Mouse (Mus musculus) adrenal gland, adult 8-10 months (tissue): Measurements from ENCODE around the gene Frmd8. TPM values are rescaled to one million over a fixed set of nuclear protein-coding genes. Genes with fewer than 3 reads are reported as not detected.
"Not testable (repeated sequence)": the region's sequence is repeated elsewhere in the genome, so short reads cannot be mapped to it uniquely, and the experiment has no call there.

ENCODE experiments used
- DNase-seq: peaks from one replicate; pipeline ENCODE4 v3.0.0; 2022
- total RNA-seq, 4 experiments: library from RNA; stranded (reverse); gene quantifications; 2 replicates each; pipeline ENCODE4 v1.2.4; 2022

The Frmd8 gene
- total RNA-seq, 4 experiments from 2014 or later, result 47.6 to 55.2 (median 53.4) TPM

DNA sequence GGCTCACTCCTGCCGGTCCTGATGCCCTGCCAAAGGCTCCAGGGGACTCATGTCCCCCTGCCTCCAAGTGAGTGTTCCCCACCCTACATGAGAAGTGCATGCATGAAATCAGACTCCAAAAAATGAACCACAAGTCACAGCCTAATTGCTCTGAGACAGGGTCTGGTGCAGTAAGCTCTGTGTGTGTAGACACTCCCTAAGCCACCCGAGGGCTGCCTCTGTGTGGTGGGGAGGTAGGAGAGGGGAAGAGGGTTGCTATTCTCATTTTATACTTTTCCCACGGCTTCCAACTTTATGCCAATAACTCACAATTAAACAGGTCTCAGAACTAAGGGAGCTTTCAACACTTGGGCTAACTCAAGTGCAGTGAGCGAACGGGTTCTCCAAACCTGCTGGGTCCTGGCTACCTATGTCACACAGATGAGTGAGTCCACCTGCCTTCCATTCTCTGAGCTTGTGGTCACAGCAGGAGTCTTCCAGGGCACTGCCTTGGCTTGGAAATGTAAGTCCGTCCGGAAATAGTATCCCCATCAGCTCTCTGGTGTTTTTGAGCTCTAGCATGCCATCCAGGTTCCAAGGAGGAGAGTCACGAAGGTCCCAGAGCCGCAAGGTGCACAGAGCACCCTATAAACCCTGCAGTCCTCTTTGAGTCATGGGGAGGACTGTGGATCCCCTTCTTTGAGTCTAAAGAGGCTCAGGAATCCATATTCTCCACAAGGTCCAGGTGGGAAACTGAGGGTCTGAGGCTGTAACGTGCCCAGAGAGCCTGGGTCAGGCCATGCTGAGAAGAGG lies 50.1 kb downstream of the Frmd8 start:
- DNase-seq, result no peak

DNA sequence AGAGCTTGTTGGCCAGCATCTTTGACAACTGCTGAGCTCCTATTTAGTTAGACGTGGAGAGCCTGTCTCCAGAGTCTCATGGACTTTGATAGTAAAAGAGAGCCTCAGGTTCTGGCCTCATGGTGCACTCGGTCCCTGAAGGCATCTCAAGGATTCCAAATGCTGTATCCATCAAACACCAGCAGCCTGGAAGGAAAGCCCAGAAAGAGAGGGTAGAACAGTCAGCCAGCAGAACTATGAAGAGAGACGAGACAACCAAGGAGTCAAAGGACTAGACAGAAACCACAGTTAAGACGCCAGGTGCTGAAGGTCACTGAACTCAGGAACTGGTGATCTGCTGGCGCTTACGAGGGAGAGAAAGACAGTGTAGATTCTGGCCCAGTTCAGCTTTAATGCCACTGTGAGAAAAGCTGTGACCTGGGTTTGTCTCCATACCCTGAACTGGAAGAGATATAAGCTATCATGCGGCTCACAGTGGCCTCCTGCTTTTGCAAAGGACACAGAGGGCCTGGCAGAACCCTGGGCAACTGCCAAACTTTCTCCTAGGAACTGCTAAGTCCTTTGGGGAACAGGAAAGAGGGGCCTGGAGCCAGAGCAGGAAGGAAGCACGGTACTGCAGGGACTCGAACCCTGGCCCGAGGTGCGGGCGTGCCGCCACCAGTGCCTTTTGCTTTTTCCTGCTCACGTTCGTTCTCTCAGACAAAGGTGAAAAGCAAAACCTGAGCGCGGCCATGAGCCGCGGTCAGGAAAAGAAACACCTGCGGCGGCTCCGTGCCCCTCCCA lies 50.8 kb downstream of the Frmd8 start:
- DNase-seq, result no peak

DNA sequence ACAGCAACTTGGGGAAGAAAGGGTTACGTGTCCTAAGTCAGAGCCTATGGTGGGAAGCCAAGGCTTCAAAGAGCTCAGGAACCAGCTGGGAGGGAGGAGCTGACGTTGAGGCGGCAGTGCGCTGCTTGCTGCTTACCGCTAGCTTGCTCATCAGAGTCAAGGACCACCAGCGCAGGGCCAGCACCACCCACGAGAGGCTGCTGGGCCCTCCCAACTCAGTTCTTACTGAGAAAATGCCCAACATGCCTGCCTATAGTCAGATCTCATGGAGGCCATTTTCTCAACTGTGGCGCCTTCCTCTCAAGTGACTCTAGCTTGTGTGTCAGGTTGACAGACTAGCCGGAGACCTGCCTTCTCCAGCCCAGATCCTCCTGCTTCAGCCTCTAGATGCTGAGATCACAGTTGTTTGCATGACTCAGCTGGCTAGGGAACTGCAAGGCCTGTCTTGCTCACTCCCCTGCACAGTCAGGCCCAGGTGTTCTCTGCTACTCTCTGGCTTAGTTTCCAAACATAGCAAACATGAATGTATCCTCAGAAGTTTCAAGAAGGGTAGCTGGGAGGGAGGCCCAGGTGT lies 51.7 kb downstream of the Frmd8 start:
- DNase-seq, result no peak

DNA sequence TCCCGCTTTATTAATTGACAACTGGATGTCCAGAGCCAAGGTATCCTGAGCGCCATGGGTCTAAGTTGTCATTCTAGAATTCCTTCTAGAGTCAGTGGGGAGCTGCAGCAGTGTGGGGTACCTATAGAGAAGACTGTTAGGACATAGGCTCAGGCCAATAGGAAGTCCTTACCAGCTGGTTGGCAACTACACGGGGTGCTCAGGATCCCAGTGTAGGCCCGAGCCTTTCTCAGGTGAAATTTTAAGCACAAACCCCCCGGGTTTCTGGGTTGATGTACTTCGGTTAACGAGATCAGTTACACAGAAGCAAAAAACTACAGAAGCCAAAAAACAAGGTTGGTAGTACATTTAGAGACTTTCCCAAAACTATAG lies 52.3 kb downstream of the Frmd8 start:
- DNase-seq, result no peak

DNA sequence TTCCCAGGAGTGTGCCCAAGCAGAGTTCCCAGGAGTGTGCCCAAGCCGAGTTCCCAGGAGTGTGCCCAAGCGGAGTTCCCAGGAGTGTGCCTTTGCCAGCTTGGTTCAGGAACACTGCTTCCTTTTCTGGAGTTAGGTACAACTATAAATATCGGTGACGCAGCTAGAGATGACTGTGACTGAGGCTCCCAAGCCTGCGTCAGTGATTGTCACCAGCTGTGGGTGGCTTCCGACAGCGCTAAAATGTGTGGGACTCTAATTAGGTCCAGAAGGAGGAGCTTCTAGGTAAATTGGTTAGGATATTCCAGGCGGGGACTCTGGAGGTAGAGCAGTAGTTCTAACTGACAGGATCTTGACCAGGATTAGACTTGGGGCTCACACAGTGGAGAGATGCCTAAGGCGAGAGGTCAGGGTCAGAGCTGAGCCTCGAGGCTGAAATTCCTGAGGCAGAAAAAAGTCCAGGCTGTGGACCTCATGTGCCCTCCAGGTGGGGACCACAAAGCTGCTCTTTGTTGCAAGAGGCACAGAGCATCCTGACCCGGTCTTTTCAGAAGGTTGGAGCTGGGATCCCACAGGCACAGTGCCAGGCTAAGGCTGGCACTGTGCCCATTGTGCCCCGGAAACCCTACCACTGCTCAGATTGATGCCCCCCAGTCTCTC lies 52.8 kb downstream of the Frmd8 start:
- DNase-seq, result no peak

DNA sequence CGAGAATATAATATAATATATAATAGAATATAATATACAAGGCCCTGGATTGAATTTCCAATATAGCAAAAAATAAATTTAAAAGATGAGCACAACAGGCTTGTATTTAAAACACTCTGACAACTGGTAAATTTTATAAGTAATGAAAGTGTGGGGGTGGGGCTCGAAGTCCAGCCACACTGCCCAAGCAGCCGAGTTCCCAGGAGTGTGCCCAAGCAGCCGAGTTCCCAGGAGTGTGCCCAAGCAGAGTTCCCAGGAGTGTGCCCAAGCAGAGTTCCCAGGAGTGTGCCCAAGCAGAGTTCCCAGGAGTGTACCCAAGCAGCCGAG lies 53.3 kb downstream of the Frmd8 start:
- DNase-seq, result no peak

DNA sequence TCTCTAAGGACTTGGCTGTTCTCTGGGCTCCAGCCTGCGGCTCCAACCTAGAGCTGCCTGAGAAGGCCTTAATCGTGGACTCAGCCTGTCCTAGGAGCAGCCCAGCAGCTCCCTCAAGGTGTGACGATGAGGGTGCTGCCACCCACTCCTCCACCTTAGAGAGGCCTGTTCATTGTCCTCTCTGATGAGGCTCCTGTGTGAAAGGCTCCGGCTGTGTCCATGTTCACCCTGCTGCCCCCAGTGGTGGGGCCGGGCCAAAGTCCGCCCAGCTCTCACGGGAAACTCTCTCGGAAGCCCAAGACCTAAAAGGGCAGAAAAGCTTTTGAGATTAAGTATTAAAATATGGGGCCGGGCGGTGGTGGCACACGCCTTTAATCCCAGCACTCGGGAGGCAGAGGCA lies 55.5 kb downstream of the Frmd8 start:
- no peak for DNase-seq

DNA sequence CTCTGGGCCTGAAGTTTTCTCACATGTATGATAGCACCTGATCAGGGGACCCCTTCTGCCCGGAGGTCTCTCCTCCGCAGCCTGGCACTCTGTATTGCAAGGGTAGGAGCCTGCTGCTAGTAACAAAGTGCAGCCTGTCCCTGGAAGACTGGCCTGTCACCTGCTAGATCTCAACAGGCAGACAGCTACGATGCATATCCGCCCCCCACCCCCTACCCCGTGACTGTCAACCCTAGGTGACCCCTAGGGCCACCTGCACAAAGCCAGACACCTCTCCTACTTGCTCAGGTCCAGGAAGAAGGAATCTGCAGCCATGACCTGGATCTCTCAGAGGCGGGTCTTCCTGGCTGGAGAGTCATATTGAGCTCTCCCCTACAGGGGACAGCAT lies 56.5 kb downstream of the Frmd8 start:
- no peak for DNase-seq

DNA sequence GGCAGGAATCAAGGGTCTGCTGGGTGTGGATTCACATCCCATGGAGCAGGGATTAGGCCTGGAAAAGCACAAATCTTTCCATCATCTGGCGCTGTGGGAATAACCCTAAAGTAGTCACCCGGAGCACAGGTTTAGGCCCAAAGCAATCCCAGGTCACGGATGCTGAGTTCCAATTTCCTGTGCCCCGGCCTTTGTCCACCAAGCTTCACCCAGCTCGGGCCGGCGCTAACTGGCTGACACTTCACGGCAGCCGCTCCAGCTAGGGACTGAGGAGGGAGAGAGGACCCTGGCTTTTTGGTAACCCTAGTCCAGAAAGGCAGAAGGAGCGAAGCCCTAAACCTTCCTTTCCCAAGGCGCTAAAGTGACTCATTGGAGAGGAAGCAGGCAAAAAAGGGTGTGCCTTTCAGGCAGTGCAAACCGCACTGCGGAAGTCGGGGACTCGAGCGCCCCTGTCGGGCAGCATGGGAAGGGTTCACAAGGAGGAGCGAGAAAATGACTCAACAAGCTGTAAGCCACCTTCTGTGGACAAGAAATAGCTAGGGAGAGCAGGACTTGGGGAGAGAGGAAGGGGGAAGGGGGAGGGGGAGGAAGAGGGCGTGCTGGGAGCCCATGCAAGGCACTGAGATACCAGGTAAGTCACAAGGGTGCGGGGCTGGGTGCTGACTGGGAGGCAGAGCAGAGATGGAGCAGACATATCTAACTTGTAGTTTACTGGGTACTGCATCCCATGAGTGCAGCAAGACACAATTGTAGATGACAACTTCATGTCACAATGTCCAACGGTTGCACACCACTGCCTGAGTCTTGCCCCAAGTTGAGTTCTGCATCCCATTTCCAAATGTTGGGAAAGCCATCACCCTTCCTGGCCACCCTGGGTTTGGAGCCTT lies 57.1 kb downstream of the Frmd8 start:
- peak; percentile 88 for DNase-seq

DNA sequence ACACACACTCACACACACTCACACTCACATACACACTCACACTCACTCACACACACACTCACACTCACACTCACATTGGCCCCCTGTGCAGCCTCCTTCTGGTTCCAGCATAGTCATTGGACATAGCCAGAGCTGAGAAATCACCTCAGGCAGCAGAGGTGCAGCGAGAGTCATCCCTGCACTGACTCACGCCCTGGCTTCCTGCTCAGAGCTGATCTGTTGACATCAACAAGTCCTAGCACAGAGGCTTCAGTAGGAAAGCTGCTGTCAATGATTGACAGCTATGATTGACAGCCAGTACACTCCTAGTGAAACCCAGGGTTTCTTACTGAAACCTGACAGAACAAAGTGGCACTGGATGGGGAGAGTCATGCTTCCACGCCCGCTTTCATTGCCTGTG lies 59.1 kb downstream of the Frmd8 start:
- no peak for DNase-seq

DNA sequence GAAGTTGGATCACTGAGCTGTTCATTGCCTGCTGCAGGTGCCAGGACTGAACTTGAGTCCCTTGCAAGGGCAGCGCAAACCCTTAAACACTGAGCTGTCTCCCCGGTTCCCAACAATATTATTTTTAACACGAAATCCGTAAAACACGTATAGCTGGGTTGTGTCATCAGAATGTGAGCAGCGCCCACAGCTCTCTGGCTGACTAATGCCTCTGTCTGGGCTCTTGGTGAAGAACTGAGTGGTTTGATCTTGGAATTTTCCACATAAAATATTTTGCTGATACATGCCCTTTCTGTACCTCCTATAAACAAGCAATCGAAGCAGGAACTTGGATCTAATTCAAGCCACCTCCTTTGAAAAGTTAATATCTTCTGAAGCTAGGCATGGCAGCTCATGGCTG lies 60.1 kb downstream of the Frmd8 start:
- no peak for DNase-seq

DNA sequence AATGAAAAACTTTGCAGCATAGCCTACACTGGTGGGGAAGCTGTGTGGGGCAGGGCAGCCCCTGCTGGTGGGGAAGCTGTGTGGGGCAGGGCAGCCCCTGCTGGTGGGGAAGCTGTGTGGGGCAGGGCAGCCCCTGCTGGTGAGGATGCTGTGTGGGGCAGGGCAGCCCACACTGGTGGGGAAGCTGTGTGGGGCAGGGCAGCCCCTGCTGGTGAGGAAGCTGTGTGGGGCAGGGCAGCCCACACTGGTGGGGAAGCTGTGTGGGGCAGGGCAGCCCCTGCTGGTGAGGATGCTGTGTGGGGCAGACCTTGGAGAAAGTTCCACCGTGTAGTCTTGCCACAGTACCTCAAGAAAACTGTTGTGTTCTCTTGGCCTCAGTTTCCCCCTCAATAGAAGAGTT lies 61.0 kb downstream of the Frmd8 start:
- DNase-seq, result not testable (repeated sequence)

DNA sequence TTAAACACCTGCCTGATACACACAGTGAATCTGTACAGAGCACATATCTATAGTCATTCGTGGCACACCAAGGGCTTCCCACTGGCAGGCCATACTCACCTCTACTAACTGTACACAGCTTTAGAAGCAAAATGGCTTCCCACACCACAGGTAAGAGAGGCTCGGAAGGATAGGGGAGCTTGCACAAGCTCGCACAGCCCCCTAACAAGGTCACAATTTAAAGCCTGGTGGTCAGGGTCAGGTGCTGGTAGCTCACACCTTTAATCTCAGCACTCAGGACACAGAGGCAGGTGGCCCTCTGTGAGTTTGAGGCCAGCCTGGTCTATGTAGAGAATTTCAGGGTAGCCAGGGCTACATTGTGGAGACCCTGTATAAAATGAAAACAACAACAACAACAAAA lies 61.5 kb downstream of the Frmd8 start:
- DNase-seq, result no peak

DNA sequence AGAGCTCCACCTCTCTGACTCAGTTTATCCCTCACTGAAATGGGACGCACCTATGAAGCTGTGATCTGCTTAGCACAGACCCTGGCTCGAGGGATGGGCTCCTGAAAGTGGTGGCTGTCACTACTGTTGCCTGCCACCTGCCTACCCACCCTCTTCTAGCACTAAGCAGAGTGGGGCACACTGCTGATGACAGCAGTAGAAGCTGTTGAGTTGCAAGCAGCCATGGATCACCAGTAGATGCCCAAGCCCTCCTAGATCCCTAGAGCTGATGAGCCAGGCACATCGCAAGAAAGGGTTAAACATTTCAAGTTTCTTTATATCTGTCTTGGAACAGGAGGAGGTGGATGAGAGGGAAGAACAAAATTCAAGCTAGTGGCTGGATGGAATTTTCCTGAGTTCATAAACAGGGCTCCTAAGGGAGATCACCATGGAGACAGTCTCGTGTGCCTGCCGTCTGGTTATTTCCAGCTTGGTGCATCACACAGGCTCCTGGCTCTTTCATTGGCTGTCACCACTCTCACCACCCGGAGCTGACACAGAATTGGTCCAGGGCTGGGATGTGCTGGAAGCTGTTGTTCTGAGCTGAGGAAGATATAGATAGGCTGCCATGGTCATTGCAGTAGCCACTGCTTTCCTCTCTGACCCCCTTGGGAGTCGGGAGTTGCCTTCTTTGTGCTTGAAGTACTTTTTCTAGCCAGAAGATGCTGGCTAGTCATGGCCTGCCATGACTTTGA lies 63.1 kb downstream of the Frmd8 start:
- peak; percentile 93 for DNase-seq

DNA sequence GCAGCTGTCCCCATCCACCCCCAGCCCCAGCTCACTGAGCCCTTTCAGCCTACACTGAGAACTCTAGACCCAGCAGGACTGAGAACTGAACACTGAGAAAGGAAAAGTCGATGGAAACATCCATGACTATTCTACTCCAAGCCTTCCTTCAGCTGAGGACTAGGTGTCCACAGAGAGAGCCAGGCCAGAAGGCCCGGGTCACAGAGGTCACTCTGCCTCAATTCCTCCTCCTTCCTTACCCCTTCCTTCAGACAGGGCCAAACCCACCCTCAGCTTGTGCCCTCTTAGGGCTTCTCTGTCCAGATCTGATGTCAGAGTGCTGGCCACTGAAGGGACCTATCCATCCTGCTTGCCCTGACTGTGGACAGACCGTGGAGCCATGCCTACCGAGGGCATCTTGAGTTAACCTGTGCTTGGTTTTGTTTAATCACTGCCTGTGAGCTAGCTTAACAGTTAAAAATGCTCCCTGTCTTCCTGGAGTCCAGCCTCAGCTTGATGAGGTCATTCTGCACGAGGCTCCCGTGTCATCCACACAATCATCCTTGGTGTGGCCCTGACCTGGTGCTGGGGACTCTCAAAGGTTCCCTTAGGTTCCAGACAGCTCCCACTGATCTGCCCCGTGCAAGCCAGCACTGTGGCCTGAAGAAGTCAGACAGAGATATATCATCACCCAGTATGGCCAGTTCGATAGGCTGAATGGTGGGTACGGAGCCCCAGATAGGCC lies 64.1 kb downstream of the Frmd8 start:
- DNase-seq, result peak; percentile 86

DNA sequence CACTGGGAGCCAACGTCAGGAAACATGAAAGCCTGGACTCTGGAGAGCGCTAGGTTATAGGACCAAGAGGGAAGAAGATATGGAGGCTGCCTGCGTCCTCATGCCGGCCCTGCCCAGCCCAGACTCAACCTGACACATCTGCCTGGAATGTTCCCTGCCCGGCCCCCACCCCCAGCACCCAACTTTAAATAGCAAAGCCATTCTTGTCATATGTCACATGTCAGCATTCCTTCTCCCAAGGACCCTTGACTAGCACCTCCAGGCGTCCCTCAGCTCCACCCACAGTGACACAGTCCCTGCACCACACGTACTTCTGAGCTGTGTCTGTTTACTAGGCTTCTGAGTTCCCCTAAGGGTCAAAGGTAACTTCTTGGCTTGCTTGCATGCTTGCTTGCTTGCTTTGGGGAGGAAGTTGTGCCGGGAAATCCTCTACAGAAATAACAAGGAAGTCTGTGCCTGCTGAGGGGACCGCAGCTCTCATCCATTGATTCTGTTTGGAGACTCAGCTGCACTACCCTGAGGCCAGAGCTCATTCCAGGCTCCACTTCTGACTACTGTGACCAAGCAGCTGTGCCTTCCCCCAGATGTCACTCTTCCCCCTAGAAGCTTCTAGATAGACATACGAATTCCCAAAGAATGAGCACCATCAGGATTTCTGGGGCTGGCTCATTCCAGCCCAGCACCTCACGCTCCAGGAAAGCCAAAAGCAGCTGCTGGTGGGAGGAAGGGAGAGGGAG lies 64.8 kb downstream of the Frmd8 start:
- no peak for DNase-seq

DNA sequence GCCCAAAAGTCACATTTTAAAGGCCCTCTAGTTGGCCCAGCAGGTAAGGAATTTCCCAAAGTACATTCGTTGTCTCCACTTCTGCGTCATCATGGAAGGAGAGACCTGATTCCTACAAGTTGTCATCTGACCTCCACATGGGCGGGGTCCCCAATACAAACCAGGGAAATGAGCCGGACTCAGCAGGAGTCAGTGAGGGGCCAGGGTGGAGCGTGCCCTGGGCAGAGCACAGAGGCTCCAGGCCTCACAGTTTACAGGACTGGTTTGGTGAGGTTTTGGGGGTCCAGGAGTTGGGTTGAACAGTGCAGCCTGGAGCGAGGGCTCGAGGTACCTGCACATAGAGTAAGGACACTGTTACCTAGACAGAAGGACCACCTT lies 65.4 kb downstream of the Frmd8 start:
- no peak for DNase-seq

DNA sequence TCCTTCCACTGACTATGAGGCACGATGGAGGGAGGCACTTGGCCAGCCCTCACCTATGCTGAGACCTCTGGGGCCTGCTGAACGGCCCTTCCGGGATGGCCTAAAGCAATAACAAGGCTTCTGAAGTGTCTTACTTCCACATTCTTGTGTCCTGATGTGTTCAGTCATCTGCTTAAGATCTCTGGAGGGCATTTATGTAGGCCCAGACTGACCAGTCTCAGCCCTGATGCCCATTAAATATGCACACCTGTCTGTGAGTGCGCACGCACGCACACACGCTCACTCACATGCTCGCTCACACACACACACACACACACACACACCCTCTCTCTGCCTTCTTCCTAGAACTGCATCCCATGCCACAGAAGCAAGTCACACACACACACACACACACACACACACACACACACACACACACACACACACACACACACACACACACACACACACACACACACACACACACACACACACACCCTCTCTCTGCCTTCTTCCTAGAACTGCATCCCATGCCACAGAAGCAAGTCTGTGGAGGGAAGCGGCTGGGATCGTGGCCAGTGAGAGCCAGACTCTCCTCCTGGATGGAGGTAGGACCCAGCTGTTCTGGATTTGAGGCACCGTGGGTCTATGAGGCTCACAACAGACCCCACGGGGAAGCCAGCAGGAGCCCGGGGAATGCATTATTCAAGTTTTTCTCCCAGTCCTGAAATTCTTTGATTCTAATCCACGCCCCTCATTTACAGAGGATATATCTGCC lies 65.9 kb downstream of the Frmd8 start:
- DNase-seq, result no peak

DNA sequence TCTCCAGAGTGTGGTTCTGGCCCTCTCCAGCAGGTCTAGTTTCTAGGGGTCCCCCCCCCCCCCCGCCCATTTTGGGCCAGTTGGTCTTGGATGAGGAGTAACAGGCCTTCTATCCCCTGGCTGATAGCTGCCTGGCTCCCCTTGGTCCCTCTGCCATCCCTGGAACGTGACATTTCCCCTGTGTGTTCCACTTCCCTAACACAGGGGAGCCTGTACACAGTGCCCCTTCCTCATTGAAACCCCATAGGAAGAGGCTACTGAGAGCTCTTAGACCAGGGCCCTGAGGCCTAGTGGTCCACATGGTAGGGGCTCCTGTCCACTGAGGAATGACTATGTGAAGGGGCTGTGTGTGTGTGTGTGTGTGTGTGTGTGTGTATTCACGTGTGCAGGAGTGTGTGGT lies 67.3 kb downstream of the Frmd8 start:
- DNase-seq, result no peak
